Mouse (Mus musculus): ENCODE measurements at regions not wholly inside any gene's neighbourhood (a gene's known extent, or its start where the extent isn't known, plus 50 kb on each side); places are given as distances from the start of the nearest gene placed in this dataset.

DNA sequence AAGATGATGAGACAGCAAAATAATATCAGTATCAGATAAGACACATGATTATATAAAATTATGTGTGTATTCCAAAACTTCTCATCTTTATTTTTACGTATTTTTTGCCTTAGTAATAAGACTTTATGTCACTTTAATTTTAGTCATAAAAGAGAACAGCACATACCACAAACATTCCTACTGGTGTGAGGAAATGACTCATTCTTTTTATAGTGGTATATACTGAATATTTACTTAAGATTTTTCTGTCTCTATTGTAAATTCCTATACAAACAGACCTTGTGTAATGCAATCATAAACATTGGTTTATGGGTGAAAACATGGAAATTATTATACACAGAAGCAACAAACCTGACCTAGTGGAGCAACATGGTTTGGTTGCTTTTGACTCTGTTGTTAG is 173.4 kb upstream of the Avpr1a start:
- no peaks in the 10 kb centered on the region for H3K36me3 ChIP-seq (ENCODE audit: control insufficient read depth, insufficient read depth, low read length)
- no peak overlapping the region for H3K9ac ChIP-seq (ENCODE audit: low read length)
- WGBS = 46% methylated on average over 1 of the region's 1 CpGs
- DNase-seq (ENCODE audit: low spot score) (no peak), ATAC-seq (ENCODE audit: low FRiP score, low TSS enrichment) (no peak)
- H3K27me3 ChIP-seq (ENCODE audit: control insufficient read depth, insufficient read depth, low read length) = no peaks in the 10 kb centered on the region
- no peak overlapping the region for H3K27ac ChIP-seq (replicated peaks)
- no peak overlapping the region for H3K4me3 ChIP-seq (ENCODE audit: low read depth, low read length)
- H3K4me2 ChIP-seq (replicated peaks; ENCODE audit: low read depth) = no peak overlapping the region
- H3K9me3 ChIP-seq (ENCODE audit: control insufficient read depth, low read length) = no peaks in the 10 kb centered on the region
- no peaks in the 10 kb centered on the region for H3K4me1 ChIP-seq (replicated peaks; ENCODE audit: control insufficient read depth, insufficient read depth)
- TF ChIP-seq EP300 (optimal IDR thresholded peaks at IDR 0.05) (no peak), CTCF (IDR thresholded peaks at IDR 0.05; ENCODE audit: low read depth) (no peak)

DNA sequence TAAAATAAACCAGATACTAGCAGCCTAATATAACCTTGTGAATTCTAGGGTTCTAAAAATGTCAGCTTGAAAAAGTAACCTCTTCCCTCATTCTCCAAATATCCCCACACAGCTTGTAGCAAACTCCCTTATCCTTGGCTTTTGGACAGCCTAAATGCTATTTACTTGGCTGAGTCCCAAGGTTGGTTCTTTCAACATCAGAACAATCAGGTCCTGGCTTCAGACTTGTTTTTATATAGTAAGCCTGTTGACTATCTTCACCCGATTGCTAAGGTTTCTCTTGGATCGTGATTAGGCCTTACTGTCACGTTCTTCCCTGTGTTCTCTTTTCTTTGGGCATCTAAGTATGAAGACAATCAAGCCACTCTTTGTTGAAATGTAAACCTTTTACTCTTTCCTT is 174.1 kb upstream of the Avpr1a start:
- H3K4me2 ChIP-seq (replicated peaks; ENCODE audit: low read depth) = no peak overlapping the region
- DNase-seq (ENCODE audit: low spot score) (no peak), ATAC-seq (ENCODE audit: low FRiP score, low TSS enrichment) (no peak)
- H3K4me1 ChIP-seq (replicated peaks; ENCODE audit: control insufficient read depth, insufficient read depth) = no peaks in the 10 kb centered on the region
- no peak overlapping the region for H3K27ac ChIP-seq (replicated peaks)
- no peak for TF ChIP-seq EP300 (optimal IDR thresholded peaks at IDR 0.05)
- no peak for TF ChIP-seq CTCF (IDR thresholded peaks at IDR 0.05; ENCODE audit: low read depth)
- H3K9me3 ChIP-seq (ENCODE audit: control insufficient read depth, low read length) = no peaks in the 10 kb centered on the region
- no peaks in the 10 kb centered on the region for H3K36me3 ChIP-seq (ENCODE audit: control insufficient read depth, insufficient read depth, low read length)
- no peaks in the 10 kb centered on the region for H3K27me3 ChIP-seq (ENCODE audit: control insufficient read depth, insufficient read depth, low read length)
- H3K4me3 ChIP-seq (ENCODE audit: low read depth, low read length) = no peak overlapping the region
- 39% methylated on average over 3 of the region's 3 CpGs for WGBS
- H3K9ac ChIP-seq (ENCODE audit: low read length) = no peak overlapping the region

DNA sequence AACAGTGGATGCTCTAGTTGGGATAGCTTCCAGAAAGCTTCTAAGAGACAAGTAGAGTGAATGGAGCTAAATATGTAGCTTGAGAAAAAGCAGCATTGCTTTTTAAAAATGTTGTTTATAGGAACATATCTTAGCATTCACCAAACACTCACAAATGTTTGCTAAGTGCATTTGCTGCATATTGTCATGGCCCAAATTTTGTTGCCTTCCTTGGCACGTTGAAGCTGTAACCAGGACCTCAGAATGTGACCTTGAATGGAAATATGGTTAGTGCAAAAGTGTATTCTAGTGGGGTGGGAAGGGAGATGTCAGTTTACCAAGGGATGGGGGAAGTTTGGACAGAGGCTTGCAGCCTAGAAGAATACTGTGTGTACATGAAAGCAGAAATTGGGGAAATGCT is 166.9 kb upstream of the Rxylt1 start:
- H3K4me1 ChIP-seq (replicated peaks; ENCODE audit: control insufficient read depth, insufficient read depth) = no peaks in the 10 kb centered on the region
- H3K27me3 ChIP-seq (ENCODE audit: control insufficient read depth, insufficient read depth, low read length) = no peaks in the 10 kb centered on the region
- H3K9ac ChIP-seq (ENCODE audit: low read length) = no peak overlapping the region
- H3K27ac ChIP-seq (replicated peaks) = no peak overlapping the region
- no peak overlapping the region for H3K4me2 ChIP-seq (replicated peaks; ENCODE audit: low read depth)
- H3K9me3 ChIP-seq (ENCODE audit: control insufficient read depth, low read length) = no peaks in the 10 kb centered on the region
- no peak for TF ChIP-seq EP300 (optimal IDR thresholded peaks at IDR 0.05)
- no peak for TF ChIP-seq CTCF (IDR thresholded peaks at IDR 0.05; ENCODE audit: low read depth)
- no peak overlapping the region for H3K4me3 ChIP-seq (ENCODE audit: low read depth, low read length)
- DNase-seq (ENCODE audit: low spot score) (no peak), ATAC-seq (ENCODE audit: low FRiP score, low TSS enrichment) (no peak)
- 49% methylated on average over 1 of the region's 1 CpGs for WGBS
- H3K36me3 ChIP-seq (ENCODE audit: control insufficient read depth, insufficient read depth, low read length) = no peaks in the 10 kb centered on the region

DNA sequence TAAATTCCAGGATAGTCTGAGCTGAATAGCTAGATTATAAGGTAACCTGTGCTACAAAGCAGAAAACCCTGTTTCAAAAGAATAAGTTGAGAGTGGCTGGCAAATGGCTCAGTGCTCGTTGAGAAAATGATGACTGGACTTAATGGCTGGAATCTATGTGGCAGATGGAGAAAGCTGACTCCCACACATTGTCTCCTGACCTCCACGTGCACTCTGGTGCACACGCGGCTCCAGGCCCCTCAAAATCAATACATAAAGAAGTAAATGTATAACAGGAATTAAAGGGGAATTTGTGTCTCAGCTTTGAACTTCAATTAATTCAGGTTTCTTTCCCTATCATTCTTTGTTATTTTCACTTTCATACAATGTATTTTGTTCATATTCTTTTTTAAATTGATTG is 162.2 kb upstream of the Rxylt1 start:
- TF ChIP-seq CTCF (IDR thresholded peaks at IDR 0.05; ENCODE audit: low read depth) = no peak
- TF ChIP-seq EP300 (optimal IDR thresholded peaks at IDR 0.05) = no peak
- H3K36me3 ChIP-seq (ENCODE audit: control insufficient read depth, insufficient read depth, low read length) = no peaks in the 10 kb centered on the region
- no peak overlapping the region for H3K4me3 ChIP-seq (ENCODE audit: low read depth, low read length)
- WGBS = 25% methylated on average over 4 of the region's 4 CpGs
- H3K4me2 ChIP-seq (replicated peaks; ENCODE audit: low read depth) = no peak overlapping the region
- no peak overlapping the region for H3K27ac ChIP-seq (replicated peaks)
- H3K9ac ChIP-seq (ENCODE audit: low read length) = no peak overlapping the region
- ATAC-seq (ENCODE audit: low FRiP score, low TSS enrichment) = no peak
- no peaks in the 10 kb centered on the region for H3K27me3 ChIP-seq (ENCODE audit: control insufficient read depth, insufficient read depth, low read length)
- H3K9me3 ChIP-seq (ENCODE audit: control insufficient read depth, low read length) = no peaks in the 10 kb centered on the region
- no peak for DNase-seq (ENCODE audit: low spot score)
- no peaks in the 10 kb centered on the region for H3K4me1 ChIP-seq (replicated peaks; ENCODE audit: control insufficient read depth, insufficient read depth)

DNA sequence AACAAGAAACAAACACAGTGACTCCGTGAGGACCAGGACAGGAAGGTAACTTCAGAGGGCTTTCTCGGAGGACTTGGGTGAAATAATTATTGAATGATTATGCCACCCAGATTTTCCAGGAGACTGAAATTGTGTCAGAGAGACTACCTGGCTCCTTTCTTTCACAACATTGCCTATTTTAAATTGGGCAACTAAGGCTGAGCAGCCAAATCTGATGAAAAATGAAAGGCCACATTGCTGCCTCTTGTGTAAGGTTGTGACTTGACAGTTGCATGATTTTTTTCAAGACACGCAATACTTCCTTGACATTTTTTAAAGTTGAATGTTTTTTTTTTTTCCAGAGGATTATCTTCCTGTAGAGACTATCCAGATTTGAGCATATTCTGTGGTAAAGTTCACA is 161.5 kb upstream of the Rxylt1 start:
- H3K36me3 ChIP-seq (ENCODE audit: control insufficient read depth, insufficient read depth, low read length) = no peaks in the 10 kb centered on the region
- no peak overlapping the region for H3K4me2 ChIP-seq (replicated peaks; ENCODE audit: low read depth)
- DNase-seq (ENCODE audit: low spot score) = no peak
- no peaks in the 10 kb centered on the region for H3K27me3 ChIP-seq (ENCODE audit: control insufficient read depth, insufficient read depth, low read length)
- no peak overlapping the region for H3K27ac ChIP-seq (replicated peaks)
- no peaks in the 10 kb centered on the region for H3K9me3 ChIP-seq (ENCODE audit: control insufficient read depth, low read length)
- no peaks in the 10 kb centered on the region for H3K4me1 ChIP-seq (replicated peaks; ENCODE audit: control insufficient read depth, insufficient read depth)
- no peak for ATAC-seq (ENCODE audit: low FRiP score, low TSS enrichment)
- no peak overlapping the region for H3K4me3 ChIP-seq (ENCODE audit: low read depth, low read length)
- no peak for TF ChIP-seq EP300 (optimal IDR thresholded peaks at IDR 0.05)
- no peak for TF ChIP-seq CTCF (IDR thresholded peaks at IDR 0.05; ENCODE audit: low read depth)
- no peak overlapping the region for H3K9ac ChIP-seq (ENCODE audit: low read length)
- WGBS = 84% methylated on average over 3 of the region's 3 CpGs

DNA sequence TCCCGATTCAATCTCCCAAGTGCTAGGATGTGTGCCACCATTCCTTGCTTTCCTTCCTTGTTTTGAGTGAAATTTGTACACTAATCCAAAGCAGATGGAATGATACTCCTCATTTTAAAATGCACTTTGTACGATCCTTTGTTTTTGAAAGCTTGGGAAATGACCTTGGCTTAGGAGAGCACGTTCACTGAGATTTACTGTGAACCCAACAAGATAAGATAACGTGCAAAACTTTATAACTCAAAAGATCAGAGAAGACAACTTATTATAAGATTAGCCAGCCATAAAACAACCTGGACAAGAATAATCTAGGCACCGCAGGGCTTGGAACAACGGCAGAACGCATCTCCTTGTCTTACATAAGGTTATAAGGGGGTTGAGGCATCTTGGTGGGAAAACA is 134.6 kb upstream of the Rxylt1 start:
- Histone ChIP-seq H3K4me2 (replicated peaks; ENCODE audit: low read depth) (no peak overlapping the region), H3K9me3 (ENCODE audit: control insufficient read depth, low read length) (no peaks in the 10 kb centered on the region), H3K4me3 (ENCODE audit: low read depth, low read length) (no peak overlapping the region), H3K27me3 (ENCODE audit: control insufficient read depth, insufficient read depth, low read length) (no peaks in the 10 kb centered on the region), H3K27ac (replicated peaks) (no peak overlapping the region), H3K9ac (ENCODE audit: low read length) (no peak overlapping the region), H3K36me3 (ENCODE audit: control insufficient read depth, insufficient read depth, low read length) (no peaks in the 10 kb centered on the region), H3K4me1 (replicated peaks; ENCODE audit: control insufficient read depth, insufficient read depth) (no peaks in the 10 kb centered on the region)
- WGBS = 68% methylated on average over 7 of the region's 7 CpGs
- no peak for ATAC-seq (ENCODE audit: low FRiP score, low TSS enrichment)
- no peak for DNase-seq (ENCODE audit: low spot score)
- no peak for TF ChIP-seq CTCF (IDR thresholded peaks at IDR 0.05; ENCODE audit: low read depth)
- no peak for TF ChIP-seq EP300 (optimal IDR thresholded peaks at IDR 0.05)
